Mouse (Mus musculus) CH12.LX (cell line): ENCODE measurements around the gene Aph1a. TPM values are rescaled to one million over a fixed set of nuclear protein-coding genes. Genes with fewer than 3 reads are reported as not detected.
A peak's percentile ranks its signal among the peaks of the same experiment; 100 is the strongest.

Source experiments
- DNase-seq: peaks from one replicate; pipeline ENCODE4 v3.0.0-alpha.2; 2013; ENCODE audit errors: extremely low read depth
- H3K27ac ChIP-seq: 2 replicates; pipeline ENCODE4 v1.5.1; 2012; ENCODE audit warnings: low read depth, mild to moderate bottlenecking, control low read depth, moderate library complexity; ENCODE audit not compliant: insufficient read depth
- H3K27me3 ChIP-seq: replicated peaks from 2 replicates; pipeline ENCODE3; 2012; ENCODE audit warnings: inconsistent platforms
- H3K36me3 ChIP-seq, 2 experiments: replicated peaks in 1 of 2; 2 replicates each; pipeline versions ENCODE3 to v1.6.1; 2012; ENCODE audit warnings: inconsistent platforms in 1 of 2, low read length in 1 of 2, mild to moderate bottlenecking in 1 of 2, mixed read lengths in 1 of 2, moderate library complexity in 1 of 2; ENCODE audit not compliant: control insufficient read depth in 1 of 2, insufficient read depth in 1 of 2
- H3K4me1 ChIP-seq, 2 experiments: 2 replicates each; pipeline ENCODE4 v1.6.1; 2012; ENCODE audit warnings: inconsistent platforms in 1 of 2, moderate library complexity in 1 of 2; ENCODE audit not compliant: insufficient read depth in 2 of 2, control insufficient read depth in 1 of 2
- H3K4me2 ChIP-seq: 2 replicates; pipeline ENCODE4 v1.6.1; 2012; ENCODE audit warnings: low read depth, mild to moderate bottlenecking, control low read depth; ENCODE audit not compliant: poor library complexity, insufficient read depth, severe bottlenecking
- H3K4me3 ChIP-seq, 3 experiments: fragments of 150-350 bp in 1 of 3; sonication (generic) in 1 of 3; replicated peaks in 1 of 3; 2 replicates each; pipeline versions ENCODE3 to v1.5.1; 2011 to 2012; ENCODE audit warnings: low read depth in 2 of 3, low read length in 2 of 3, mild to moderate bottlenecking in 2 of 3, moderate library complexity in 2 of 3, control low read depth in 1 of 3, improper control_type of control experiment in 1 of 3, inconsistent platforms in 1 of 3, mixed read lengths in 1 of 3; ENCODE audit not compliant: poor library complexity in 1 of 3
- H3K79me2 ChIP-seq: replicated peaks from 2 replicates; pipeline ENCODE4 v1.6.1; 2012; ENCODE audit warnings: mild to moderate bottlenecking, moderate library complexity; ENCODE audit not compliant: control insufficient read depth, poor library complexity, insufficient read depth, severe bottlenecking; ENCODE audit errors: extremely low read depth
- H3K9ac ChIP-seq: 2 replicates; pipeline ENCODE4 v1.6.1; 2012; ENCODE audit warnings: low read depth, mild to moderate bottlenecking, control low read depth, moderate library complexity; ENCODE audit not compliant: insufficient read depth
- H3K9me3 ChIP-seq: replicated peaks from 2 replicates; pipeline ENCODE3; 2012; ENCODE audit warnings: low read length, inconsistent platforms, mixed read lengths
- BHLHE40 ChIP-seq: IDR thresholded peaks from 2 replicates; pipeline ENCODE4 v1.6.1; 2011; ENCODE audit warnings: mild to moderate bottlenecking, low read depth, low read length, improper control_type of control experiment
- CHD1 ChIP-seq: IDR thresholded peaks from 2 replicates; pipeline ENCODE4 v1.6.1; 2012; ENCODE audit warnings: low read depth, low read length, improper control_type of control experiment, inconsistent platforms
- CHD2 ChIP-seq: IDR thresholded peaks from 2 replicates; pipeline ENCODE4 v1.6.1; 2011; ENCODE audit warnings: low read length, improper control_type of control experiment
- CTCF ChIP-seq, 2 experiments: IDR thresholded peaks in 1 of 2; conservative IDR thresholded peaks in 1 of 2; 2 replicates each; pipeline ENCODE4 v1.5.1; 2011 to 2012; ENCODE audit warnings: low read depth in 2 of 2, low read length in 2 of 2, improper control_type of control experiment in 1 of 2, inconsistent platforms in 1 of 2, mild to moderate bottlenecking in 1 of 2, moderate library complexity in 1 of 2
- ELF1 ChIP-seq: IDR thresholded peaks from 2 replicates; pipeline ENCODE4 v1.6.1; 2014; ENCODE audit warnings: low read depth, mild to moderate bottlenecking, inconsistent platforms, low read length, improper control_type of control experiment
- EP300 ChIP-seq: IDR thresholded peaks from 2 replicates; pipeline ENCODE4 v1.6.1; 2011; ENCODE audit warnings: low read length, improper control_type of control experiment
- GABPA ChIP-seq: IDR thresholded peaks from 2 replicates; pipeline ENCODE4 v1.6.1; 2012; ENCODE audit warnings: low read depth, low read length, improper control_type of control experiment, inconsistent platforms; ENCODE audit not compliant: insufficient replicate concordance
- JUN ChIP-seq: IDR thresholded peaks from 2 replicates; pipeline ENCODE4 v1.6.1; 2011; ENCODE audit warnings: low read depth, mild to moderate bottlenecking, low read length, improper control_type of control experiment, moderate library complexity; ENCODE audit not compliant: insufficient read depth
- KAT2A ChIP-seq: IDR thresholded peaks from 2 replicates; pipeline ENCODE4 v1.6.1; 2012; ENCODE audit warnings: low read length, improper control_type of control experiment, inconsistent platforms; ENCODE audit not compliant: insufficient replicate concordance
- MAFK ChIP-seq: IDR thresholded peaks from 2 replicates; pipeline ENCODE4 v1.6.1; 2011; ENCODE audit warnings: low read length, improper control_type of control experiment; ENCODE audit not compliant: insufficient replicate concordance
- MAZ ChIP-seq: IDR thresholded peaks from 2 replicates; pipeline ENCODE4 v1.6.1; 2012; ENCODE audit warnings: low read depth, mild to moderate bottlenecking, inconsistent platforms, low read length, improper control_type of control experiment, moderate library complexity
- MEF2A ChIP-seq: IDR thresholded peaks from 2 replicates; pipeline ENCODE4 v1.6.1; 2014; ENCODE audit warnings: low read depth, mild to moderate bottlenecking, inconsistent platforms, low read length, improper control_type of control experiment, borderline replicate concordance
- NELFE ChIP-seq: IDR thresholded peaks from 2 replicates; pipeline ENCODE4 v1.6.1; 2011; ENCODE audit warnings: low read depth, low read length, improper control_type of control experiment
- NRF1 ChIP-seq: IDR thresholded peaks from 2 replicates; pipeline ENCODE4 v1.6.1; 2014; ENCODE audit warnings: low read depth, mild to moderate bottlenecking, inconsistent platforms, low read length, improper control_type of control experiment, moderate library complexity
- POLR2A ChIP-seq: IDR thresholded peaks from 2 replicates; pipeline ENCODE4 v1.6.1; 2011; ENCODE audit warnings: low read depth, mild to moderate bottlenecking, improper control_type of control experiment, low read length
- POLR2AphosphoS2 ChIP-seq: IDR thresholded peaks from 2 replicates; pipeline ENCODE4 v1.6.1; 2011; ENCODE audit warnings: low read depth, low read length, improper control_type of control experiment
- RCOR1 ChIP-seq: conservative IDR thresholded peaks from 2 replicates; pipeline ENCODE4 v1.6.1; 2012; ENCODE audit warnings: low read depth, mild to moderate bottlenecking, inconsistent platforms, low read length, improper control_type of control experiment
- SIN3A ChIP-seq: IDR thresholded peaks from 2 replicates; pipeline ENCODE4 v1.6.1; 2012; ENCODE audit warnings: low read length, improper control_type of control experiment, inconsistent platforms
- SMC3 ChIP-seq: IDR thresholded peaks from 2 replicates; pipeline ENCODE4 v1.6.1; 2011; ENCODE audit warnings: low read depth, low read length, improper control_type of control experiment
- USF1 ChIP-seq: IDR thresholded peaks from 2 replicates; pipeline ENCODE4 v1.6.1; 2014; ENCODE audit warnings: low read depth, mild to moderate bottlenecking, inconsistent platforms, low read length, improper control_type of control experiment
- ZC3H11A ChIP-seq: IDR thresholded peaks from 2 replicates; pipeline ENCODE4 v1.6.1; 2012; ENCODE audit warnings: low read depth, mild to moderate bottlenecking, inconsistent platforms, low read length, improper control_type of control experiment
- ZKSCAN1 ChIP-seq: IDR thresholded peaks from 2 replicates; pipeline ENCODE4 v1.6.1; 2012; ENCODE audit warnings: low read depth, inconsistent platforms, low read length, improper control_type of control experiment, borderline replicate concordance
- ZMIZ1 ChIP-seq: IDR thresholded peaks from 2 replicates; pipeline ENCODE4 v1.6.1; 2012; ENCODE audit warnings: low read depth, mild to moderate bottlenecking, inconsistent platforms, low read length, improper control_type of control experiment
- dilution Hi-C: fragments of 300-500 bp; cut with MboI; formaldehyde crosslinking; loops from 2 replicates; pipeline ENCODE4 v1.14.3; 2020; ENCODE audit warnings: low sequenced_read_pairs; ENCODE audit not compliant: extremely low pct_unique_long_range_greater_than_20kb, extremely low pct_ligation_motif_present
- in situ Hi-C: fragments of 300-500 bp; cut with MboI; formaldehyde crosslinking; loops from 3 replicates; pipeline ENCODE4 v1.14.3; 2019; ENCODE audit warnings: low sequenced_read_pairs, low pct_ligation_motif_present, low pct_unique_long_range_greater_than_20kb, mixed read lengths
- polyA plus RNA-seq: library from polyadenylated mRNA; unstranded; fragments of >175 nt; gene quantifications from 2 replicates; pipeline ENCODE4 v1.2.1, GENCODE M21; 2012; ENCODE audit warnings: low read depth; ENCODE audit not compliant: insufficient read length
- total RNA-seq, 2 experiments: library from RNA; depleted of rRNA; stranded (reverse); fragments of 300-350 nt in 1 of 2; fragments of >200 nt in 1 of 2; gene quantifications; 2 replicates each; pipeline ENCODE4 v1.2.3; 2012 to 2014

Aph1a gene
- total and polyA plus RNA-seq, 3 experiments: 46.6 to 69.4 (median 59.9) TPM

DNA sequence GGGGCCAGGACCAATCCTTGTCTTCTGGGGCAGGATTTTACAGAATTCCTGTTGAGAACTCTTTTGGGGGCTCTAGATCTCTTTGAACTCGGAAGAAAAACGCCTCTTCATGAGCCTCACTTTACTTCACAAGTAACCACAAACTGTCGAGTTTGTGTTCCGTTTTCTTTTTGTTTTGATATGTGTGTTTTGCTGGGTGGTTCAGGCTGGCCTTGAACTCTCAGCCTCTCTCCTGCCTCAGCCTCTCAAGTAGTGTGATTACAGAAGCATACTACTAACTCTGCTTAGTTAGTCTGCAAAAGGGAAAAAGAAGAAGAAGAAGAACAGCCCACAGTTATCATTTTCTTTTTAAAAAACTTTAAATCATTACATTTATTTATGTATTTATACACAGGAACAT lies 30.4 kb downstream of the Aph1a start:
- Histone ChIP-seq H3K27me3 (no peaks in the 10 kb centered on the region), H3K9me3 (no peaks in the 10 kb centered on the region), H3K4me1 (peaks cover 3 to 4% of the 10 kb centered on the region in 2 experiments), H3K4me2 (no peak overlapping the region), H3K36me3 (no peaks in the 10 kb centered on the region), H3K79me2 (no peaks in the 10 kb centered on the region; the same call in 1 of the 2 replicates), H3K9ac (no peak overlapping the region), H3K27ac (no peak overlapping the region), H3K4me3 (no peak overlapping the region)
- dilution Hi-C loops (no loop called here), in situ Hi-C loops (no loop called here)
- TF ChIP-seq MAFK (no peak), SIN3A (no peak), MAZ (no peak), POLR2AphosphoS2 (no peak), POLR2A (no peak)
- no peak for DNase-seq

DNA sequence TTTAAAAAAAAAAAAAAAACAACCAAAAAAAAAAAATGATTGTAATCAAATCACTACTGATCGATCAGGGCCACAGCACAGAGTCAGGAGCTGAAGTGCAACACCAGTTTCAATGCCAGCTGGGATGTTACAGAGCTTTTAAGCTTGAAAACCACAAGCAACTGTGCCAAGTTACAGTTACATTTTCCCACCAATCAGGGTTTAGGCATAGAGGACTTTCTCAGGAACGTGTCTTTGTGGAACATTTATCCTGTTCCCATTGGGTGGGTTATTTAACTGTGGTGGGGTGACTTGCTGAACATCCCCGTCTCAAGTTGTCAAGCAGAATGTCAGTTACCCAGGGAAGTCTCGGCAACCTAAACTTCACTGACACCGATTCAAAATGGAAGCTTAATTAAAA lies 31.3 kb downstream of the Aph1a start:
- Histone ChIP-seq H3K4me1 (peaks cover 3 to 4% of the 10 kb centered on the region in 2 experiments), H3K79me2 (peaks cover 9% of the 10 kb centered on the region), H3K27me3 (no peaks in the 10 kb centered on the region), H3K4me2 (no peak overlapping the region), H3K9me3 (no peaks in the 10 kb centered on the region), H3K27ac (no peak overlapping the region), H3K9ac (no peak overlapping the region), H3K36me3 (no peaks in the 10 kb centered on the region), H3K4me3 (no peak overlapping the region)
- dilution Hi-C loops: no loop called here
- in situ Hi-C loops: no loop called here
- DNase-seq: no peak
- TF ChIP-seq CHD2 (no peak), POLR2AphosphoS2 (no peak), EP300 (no peak), SIN3A (no peak)

DNA sequence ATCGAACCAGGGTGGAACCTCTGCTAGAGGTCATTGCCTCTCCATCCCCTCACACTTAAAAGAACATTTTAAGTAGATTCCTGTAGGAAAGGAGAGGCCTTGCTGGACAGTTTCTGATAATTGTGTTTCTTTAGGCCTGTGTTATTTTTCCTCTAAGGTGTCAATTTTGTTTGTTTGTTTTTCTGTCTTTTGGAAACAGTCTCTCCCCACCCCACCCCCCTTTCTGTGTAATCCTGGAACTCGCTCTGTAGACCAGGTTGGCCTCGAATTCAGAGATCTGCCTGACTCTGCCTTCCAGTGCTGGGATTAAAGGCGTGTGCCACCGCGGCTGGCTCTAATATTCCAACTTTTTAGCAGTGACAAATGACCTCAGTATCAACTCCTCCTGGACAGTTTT lies 34.5 kb downstream of the Aph1a start:
- Histone ChIP-seq H3K9ac (peak overlapping the region; percentile 96), H3K9me3 (no peaks in the 10 kb centered on the region), H3K4me1 (peaks cover 8 to 19% of the 10 kb centered on the region in 2 experiments), H3K36me3 (peaks cover under 1 to 6% of the 10 kb centered on the region in 2 experiments), H3K4me3 (peak overlapping the region; percentile 58 to 92 (median 81)), H3K4me2 (peak overlapping the region; percentile 64), H3K27me3 (no peaks in the 10 kb centered on the region), H3K79me2 (peaks cover 41% of the 10 kb centered on the region), H3K27ac (peak overlapping the region; percentile 62; the same call in 1 of the 2 replicates)
- no peak for DNase-seq
- TF ChIP-seq BHLHE40 (no peak), GABPA (no peak), USF1 (no peak), MEF2A (no peak), ELF1 (no peak), ZKSCAN1 (no peak), SMC3 (no peak), CHD1 (no peak), NRF1 (no peak), KAT2A (no peak), ZC3H11A (no peak), CTCF (conservative IDR thresholded peaks at IDR 0.05 in 1 of 2, IDR thresholded peaks at IDR 0.05 in 1 of 2; ENCODE audit: low read depth in 2 of 2, low read length in 2 of 2) (no peak), ZMIZ1 (no peak), JUN (no peak), NELFE (no peak), RCOR1 (no peak)
- dilution Hi-C loops: no loop called here
- in situ Hi-C loops: no loop called here
